Mouse (Mus musculus) retina, embryonic 14.5 days (tissue): ENCODE measurements at regions not wholly inside any gene's neighbourhood (a gene's known extent, or its start where the extent isn't known, plus 50 kb on each side); places are given as distances from the start of the nearest gene placed in this dataset.
A peak's percentile ranks its signal among the peaks of the same experiment; 100 is the strongest.

Experiments used
- DNase-seq: peaks from one replicate; pipeline ENCODE4 v3.0.0-alpha.2; 2015; ENCODE audit warnings: low spot score

DNA sequence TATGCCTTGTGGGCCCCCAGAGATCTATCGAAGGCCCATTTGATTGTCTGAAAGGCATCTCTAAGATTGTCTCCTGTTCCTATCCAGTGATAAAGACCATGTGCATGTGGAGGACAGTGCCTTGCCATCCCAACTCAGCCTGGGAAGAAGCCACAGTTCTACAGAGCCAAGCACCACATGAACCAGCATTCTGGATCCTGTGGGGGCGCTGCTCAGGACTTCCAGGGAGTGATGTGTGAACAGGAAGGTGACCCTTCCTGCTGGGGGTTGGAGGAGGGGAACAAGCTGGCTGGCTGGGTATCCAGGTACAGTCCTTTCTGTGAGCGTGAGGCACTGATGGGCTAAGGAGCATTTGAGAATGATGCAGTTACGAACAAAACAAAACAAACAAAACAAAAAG lies 163.8 kb downstream of the Gm26897 start:
- DNase-seq: peak; percentile 20

DNA sequence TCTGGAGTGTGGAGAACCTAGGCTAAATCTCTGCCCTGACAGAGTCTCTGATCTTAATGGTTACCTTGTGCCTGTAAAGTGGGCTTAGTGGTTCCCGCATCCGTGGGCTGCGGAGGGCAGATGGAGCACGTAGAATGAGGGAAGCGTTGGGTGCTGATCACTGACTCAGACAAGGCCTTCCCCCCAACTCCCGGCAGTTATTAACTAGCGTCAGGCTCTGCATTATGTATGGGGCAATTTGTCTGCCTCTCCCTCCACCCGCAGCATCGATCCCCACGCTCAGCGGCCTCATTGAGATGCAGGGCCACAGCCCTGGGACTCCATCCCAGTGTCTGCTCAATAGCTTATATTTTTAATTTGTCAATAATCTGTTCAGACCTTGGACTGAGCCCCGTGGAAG lies 164.8 kb downstream of the Gm26897 start:
- DNase-seq: peak; percentile 16

DNA sequence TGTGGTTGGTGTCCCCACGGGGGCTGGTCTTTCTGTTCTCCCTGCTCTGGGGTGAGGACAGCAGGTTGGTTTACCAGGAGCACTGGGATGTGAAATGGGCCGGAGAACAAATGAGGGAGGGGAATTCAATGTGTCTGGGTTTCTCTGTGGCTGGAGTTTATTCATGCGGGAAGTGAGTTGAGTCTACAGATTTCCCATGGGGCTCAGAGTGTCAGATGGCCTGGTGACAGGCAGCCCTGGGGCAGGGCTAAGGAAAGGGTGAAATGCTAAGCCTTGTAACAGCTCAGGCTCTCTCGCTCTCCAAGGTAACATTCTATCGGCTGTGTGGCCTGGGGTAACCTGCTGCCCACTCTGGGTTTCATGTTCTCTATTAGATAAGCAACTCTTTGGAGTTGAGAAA lies 167.5 kb downstream of the Gm26897 start:
- DNase-seq: peak; percentile 67

DNA sequence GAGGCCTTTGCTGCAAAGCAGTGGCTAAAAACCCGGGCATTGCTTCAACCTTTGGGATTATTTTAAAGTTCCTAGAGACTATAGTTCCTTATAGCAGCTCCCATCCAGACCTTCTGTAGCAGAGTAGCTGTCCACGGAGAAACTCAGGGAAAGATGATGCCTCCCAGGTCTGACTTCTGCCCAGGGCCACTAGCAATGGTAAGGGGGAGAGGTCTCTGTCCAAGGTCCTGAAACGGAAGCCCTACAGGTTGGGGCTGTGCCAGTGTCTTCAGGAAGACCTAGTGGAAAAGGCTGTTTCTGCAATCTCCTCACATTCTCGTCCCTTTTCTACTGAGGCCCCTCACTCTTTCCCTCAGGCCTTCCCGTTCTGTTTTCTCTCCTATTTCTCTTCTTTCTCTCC lies 168.0 kb downstream of the Gm26897 start:
- peak; percentile 82 for DNase-seq

DNA sequence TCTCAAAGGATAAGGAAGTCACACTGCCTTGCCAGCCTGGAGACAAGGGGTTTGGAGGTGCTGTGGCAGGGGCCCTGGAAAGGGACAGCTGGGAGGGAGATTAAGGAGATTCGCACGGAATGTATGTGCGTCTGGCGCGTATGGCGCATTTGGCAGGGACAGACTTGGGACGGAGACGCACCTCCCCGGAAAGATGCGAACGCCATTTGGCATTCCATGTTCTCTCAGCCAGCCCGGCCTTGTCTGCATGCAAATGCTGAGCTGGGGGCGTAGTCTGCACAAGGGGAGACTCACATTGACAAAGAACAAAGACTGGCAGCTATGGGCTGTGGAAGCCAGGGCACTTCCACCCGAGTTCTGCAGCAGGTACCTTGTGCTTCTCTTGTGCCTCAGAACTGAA lies 174.4 kb downstream of the Gm26897 start:
- DNase-seq: no peak

DNA sequence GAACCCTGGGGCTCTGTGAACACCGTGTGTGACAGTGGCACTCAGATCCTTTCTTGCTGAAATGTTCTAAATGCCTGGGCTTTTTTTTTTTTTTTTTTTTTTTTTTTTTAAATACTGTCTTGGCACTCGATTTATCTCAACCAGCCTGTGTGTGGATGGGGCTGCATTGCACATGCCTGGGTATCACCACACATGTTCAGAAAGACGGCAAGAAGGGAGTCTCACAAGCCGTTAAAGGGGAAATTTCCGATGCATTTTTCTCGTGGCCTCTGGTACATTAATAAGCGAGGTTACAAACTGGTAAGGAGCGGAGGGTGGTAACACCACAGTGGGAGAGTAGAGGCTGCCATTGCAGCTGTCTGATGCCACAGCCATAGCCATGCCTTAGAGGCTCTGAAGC lies 176.8 kb downstream of the Gm26897 start:
- no peak for DNase-seq

DNA sequence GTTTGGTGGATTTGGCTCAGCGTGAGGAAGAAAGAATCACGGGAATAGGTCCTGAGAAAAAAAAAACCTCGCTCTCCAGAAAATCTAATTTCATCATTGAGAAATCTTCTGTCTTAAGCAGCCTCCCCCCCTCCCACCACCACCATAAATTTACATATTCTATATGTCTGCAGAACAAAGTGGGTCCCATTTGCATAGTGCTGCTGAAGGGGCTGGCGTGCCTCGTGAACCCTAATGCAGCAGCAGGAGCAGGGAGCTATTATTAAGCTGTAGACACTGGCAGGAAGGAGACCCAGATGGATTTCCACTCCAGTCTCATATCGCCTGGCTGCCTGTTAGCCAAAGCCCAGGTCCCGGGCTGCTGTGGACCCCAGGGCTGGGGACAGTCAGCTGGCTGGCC lies 179.6 kb downstream of the Gm26897 start:
- no peak for DNase-seq

DNA sequence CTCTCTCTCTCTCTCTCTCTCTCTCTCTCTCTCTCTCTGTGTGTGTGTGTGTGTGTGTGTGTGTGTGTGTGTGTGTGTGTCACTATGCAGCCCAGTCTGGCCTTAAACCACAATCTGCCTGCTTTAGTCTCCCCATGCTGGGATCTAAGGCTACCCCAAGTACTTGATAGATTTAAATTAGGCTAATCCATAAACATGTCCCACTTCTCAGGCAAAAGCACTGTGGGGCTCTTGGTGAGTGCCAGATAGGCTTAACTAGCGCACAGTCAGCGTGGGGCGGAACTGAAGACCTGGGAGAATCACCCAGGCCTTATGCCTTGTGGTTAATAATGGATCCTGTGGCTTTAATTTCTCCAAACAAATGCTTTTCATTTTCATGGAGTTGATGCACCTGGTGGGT lies 180.6 kb downstream of the Gm26897 start:
- DNase-seq: no peak

DNA sequence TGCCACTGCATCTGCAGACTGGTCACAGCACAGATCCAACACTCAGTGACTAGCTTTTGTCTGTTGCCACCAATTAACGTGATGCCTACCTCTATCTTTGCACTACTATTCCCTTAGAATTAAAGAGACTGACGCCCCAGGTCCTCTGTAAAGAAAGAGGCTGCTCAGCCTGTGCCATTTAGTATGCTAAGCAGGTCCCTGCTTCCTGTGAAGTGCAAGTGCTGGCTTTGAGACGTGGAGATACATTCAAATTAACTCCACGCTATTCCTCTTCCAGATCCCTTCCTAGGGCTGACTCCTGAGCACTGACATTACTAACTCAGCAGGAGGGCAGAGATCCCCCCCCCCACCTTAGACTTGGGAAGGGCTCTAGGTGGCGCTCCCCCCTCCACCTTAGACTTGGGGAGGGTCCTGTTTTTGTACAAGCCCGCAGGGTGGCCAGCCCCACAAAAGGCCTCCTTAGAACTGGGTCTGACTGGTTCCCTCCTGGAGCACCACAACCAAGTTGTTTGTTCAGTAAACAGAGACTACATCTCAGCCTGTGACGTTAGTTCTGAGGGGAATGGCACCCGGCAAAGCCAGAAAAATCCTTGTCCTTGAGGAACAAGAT lies 184.0 kb downstream of the Gm26897 start:
- DNase-seq: no peak

DNA sequence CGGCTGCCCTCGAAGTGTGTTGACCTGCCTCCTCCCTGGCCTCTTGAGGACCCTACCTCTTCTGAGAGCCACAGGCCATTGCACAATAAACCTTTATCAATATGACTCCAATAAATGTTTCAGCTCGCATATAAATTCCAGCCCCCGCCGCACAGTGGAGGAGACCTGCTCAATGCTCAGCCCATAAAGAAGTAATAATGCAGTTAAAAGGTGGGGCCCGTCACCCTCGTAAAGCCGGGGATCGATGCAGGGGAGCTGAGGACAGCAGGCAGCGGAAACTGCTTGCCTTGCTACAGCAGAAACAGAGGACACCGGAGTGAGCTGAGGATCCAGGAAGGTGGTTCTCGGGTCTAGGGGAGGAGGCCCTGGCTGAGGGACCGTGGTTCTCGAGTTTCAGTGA lies 185.2 kb downstream of the Gm26897 start:
- no peak for DNase-seq

DNA sequence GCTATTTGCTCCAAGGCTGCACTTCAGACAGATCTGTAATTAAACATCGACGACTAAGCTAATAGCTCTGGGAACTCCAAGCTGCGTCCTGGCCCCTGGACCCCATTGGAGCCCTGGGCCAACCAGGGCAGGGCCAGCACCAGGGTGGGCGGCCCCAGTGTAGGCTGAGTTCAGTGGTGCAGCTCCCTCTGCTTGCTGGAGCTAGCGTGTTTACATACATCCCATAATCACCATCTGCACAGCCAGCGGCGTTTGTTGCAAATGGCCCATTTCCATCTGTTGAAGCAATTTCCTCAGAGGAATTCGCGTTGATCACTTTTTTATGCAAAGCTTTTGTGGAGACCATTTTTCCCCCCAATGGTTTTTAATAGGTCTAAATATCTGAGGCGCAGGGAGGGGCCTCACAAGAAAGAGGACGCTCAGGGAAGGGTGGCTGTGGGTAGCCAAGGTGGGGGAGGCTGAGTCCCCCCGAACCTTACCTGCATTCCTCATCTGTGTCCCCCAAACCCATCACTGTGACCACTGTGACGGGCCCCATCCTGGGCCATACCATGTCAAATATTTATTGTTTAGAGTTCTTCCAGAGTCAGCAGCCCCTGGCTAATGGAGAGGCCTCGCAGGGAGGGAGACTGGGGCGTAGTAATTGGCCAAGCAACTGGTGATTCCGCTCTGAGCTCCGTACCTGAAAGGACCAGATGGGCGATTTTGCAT lies 189.4 kb downstream of the Gm26897 start:
- peak; percentile 44 for DNase-seq

DNA sequence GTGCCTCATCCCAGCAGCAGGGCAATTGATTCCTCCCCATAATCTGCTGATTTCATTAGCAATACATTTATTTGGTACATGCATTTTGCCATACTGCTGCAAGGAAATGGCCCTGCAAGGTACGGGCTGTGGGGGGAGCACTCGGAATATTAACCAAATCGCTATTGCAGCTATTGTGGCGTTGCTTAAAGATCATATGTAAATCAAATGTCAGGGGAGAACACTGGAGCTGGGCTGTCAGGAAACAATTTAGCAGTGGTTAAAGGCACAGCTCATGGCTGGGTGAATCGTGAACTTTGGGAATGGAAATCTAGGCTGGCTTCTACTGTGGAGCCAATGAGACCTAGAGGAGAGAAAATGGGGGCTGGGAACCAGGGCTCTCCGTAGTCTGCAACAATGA lies 192.0 kb downstream of the Gm26897 start:
- DNase-seq: no peak

DNA sequence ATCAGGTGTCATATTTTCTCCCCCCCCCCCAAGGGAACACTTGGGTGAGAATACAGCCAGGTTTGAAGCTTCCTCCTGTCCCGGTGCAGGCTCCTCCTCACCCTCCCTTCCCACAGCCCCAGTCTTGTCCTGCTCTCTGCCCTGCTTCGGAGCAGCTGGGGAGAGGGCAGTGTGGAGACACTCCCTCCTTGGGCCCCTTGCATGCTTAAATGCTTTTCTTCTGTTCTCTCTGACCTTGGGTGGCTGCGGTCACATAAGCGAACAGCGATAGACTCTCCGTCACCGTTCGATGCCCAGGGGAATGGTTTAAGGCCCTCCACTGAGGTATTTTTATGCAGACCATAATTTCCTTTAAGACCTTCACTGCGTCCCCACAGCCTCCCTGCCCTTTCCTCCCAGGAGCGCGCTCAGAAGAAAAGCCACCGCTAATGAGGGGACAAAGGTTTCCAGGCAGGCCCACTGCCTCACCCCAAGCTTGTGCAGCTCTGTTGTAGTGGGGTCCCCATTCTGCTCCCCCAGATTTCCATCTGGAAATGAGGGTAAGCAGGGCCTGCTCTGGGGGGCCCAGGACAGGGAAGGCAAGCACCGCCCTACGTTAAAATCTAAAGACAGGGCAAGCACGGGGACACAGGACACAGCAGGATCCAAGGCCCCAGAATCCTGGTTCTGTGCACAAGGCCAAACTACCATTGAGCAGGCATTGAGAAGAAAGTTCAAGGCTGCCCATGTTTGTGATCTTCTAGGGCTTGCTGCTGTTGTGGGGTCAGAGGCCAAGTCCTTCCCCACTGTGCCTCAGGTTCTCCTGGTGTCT lies 195.7 kb downstream of the Gm26897 start:
- peak; percentile 31 for DNase-seq

DNA sequence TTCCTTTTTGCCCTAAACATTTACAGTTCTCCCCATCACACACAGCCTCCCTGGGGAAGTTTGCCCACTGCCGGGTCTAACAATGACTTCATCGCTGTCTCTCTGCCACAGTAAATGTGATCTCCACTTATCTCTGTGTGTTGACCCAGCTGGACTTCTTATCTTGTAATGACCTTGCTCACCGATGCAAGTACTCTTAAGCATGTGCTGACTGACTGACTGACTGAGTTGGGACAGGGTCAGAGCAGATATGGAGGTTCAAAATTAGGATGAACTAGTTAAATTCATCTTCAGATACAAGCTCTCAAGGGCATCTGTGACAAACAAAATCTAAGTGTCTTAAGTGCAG lies 196.2 kb downstream of the Gm26897 start:
- DNase-seq: no peak

DNA sequence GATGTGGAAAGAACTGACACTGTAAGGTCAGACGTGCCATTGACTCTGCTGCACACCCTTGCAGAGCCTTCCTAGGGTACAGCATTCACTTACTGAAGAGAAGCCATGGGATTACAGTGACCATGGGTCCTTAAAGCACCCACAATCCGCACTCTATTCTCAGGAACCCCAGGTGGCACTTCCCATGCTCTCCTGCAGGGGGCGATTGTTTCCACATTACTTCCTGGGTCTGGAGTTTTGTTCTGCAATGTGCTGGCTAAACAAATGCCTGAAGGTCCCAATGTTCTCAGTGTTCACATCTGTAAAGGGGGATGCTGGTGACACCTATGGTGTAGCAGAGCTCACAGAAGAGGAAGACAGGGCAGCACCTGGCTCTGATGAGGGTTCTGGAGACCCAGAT lies 198.0 kb downstream of the Gm26897 start:
- DNase-seq: no peak

DNA sequence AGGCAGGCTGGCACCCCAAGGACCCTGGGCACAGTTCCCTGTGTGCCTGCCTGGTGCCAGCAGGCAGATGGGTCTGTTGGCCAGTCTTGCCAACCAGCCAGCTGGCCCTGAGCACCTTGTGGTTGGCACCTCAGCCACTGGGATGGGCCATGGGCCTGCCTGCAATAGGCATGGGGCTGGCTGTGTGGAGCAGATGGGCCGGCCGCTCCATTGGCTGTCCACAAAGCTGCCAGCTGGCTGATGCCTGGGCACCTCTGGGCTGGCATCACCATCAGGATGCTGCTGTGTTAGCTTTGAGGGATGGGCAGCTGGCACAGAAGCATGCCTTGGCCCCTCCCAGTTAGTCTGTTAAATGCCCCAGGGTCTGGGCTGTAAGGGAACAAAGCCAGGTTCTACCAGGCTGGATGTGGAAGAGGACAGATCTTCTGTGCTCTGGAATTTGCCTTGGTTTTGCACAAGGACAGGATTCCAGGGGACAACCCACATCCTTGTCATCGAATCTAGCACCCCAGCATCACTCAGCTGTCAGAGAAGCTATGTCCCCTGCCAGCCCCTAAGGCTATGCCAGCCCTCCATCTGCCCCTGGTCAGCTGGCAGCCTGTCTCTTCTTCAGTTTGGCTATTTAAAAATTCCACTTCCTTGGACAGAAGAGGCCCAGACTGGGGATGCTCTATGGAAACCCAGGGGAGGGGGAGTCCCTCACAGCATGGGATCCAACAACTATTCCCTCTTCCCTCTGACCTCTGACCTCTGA lies 201.8 kb downstream of the Gm26897 start:
- DNase-seq: no peak

DNA sequence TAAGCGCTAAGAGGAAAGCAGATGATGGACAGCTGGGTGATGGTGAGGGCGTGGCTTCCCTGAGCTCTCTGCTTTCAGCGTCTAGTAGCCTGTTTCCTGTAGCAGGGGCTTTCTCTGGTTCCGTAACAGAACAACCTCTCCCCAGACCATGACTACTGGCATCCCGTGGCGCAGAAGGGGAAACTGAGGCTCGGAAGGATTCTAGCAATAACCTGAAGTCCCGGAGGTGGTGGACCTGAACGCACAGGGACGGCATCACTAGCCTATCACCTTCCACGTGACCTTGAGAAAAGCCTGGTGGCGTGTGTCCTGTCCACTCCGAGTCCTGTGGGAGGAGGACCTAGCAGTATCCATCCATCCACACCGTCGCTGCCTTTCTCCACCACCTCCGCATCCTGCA lies 208.1 kb downstream of the Gm26897 start:
- DNase-seq: peak; percentile 35

DNA sequence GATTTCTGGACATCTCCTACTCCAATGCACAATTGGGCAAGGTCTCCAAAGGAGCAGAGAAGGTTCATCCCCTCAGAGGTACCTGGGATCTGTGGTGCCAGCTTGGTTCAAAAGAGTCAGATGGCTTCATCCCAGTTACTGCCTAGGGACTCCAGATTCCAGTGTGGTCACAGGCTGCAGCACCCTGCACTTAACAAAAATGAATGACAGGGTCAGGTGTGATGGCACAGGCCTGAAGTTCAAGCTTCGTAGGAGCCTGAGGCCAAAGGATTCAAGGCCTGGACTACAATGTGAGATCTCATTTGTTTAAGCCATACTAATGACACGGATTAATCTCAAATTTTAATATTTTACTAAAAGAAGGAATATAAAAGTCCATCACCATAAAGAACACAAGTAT lies 209.1 kb downstream of the Gm26897 start:
- no peak for DNase-seq

DNA sequence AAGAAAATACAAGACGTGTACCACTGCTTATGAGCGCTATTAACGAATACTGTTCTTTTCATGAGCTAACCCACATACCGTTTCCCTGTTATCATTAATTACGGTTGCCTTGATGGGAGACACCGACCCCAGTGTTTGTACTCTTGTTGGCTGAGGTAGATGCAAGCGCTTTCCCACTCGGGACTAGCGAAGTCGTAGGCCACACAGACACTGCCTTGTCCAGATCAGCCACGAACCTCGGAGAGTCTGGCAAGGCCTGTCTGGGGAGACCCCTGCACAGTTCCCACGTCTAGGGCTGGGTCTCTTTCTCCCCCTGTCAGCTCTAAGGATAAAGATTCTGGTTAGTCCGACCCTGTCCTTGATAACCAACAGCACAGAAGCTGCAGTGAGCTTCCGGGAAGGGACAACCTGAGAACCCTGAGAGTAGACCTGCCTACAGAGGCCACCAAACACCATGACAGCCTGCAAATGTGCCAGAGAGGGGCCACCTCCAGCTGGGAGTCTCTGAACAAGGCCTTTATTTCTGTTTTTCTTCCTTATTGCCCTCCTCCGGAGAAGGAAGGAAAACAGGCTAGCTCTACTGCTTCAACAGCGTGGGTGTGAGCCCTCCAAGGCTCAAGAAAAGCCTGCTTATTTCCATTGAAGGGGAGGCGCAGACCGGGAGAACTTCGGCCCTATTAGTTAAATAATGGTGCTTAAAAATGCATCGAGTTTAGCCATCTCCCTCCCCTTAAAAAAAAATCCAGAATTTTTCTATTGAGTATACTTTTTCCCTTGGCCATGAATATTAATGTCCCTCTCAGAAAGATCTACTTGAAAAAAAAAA lies 209.8 kb downstream of the Gm26897 start:
- no peak for DNase-seq

DNA sequence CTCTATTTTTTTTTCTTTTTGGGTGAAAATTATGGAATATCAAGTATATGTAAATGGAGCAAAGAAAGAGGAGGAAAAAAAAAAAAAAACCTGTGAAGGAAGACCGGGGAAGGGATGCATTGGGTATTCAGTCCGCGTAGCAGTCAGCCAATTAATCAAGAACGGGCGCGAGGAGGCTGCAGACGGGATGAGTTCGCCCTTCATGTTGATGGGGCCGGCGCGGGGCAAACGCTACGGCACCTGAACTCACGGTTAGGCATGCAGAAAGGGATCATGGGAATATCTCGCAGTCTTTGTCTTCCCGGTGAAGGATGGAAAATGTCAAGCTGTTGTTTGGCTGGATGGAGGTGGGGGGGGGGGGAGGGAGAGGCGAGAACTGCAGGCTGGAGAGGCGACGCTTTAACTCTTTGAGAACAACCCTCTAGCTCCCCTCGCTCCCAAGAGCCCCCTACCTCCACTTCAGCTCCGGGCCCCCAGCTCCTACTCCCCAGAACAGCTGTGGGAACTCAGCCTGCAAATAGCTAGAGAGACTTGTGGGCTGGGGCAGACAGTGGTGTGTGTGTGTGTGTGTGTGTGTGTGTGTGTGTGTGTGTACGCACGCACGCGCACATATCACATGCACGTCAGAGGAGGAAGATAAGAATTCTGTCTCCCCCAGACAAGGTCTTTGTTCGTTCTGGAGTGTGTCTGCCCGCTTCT lies 210.7 kb downstream of the Gm26897 start:
- DNase-seq: peak; percentile 34

DNA sequence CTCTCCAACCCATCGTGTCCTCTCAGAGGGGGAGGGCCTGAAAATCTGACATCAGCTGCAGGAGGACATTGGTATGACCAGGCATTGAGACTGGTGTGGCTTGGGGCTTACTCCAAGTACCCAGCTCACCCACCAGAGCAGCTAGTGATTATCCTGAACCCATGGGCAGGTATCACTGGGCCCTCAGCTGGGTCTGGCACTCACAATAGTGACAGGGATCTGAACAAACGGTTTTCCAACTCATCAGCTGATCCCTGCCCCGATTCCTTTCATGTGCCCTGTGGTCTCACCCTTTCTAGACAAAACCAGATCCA lies 211.2 kb downstream of the Gm26897 start:
- no peak for DNase-seq
